Mouse (Mus musculus) thymus, adult 2 months (tissue): ENCODE measurements around the gene Ccnl1. TPM values are rescaled to one million over a fixed set of nuclear protein-coding genes. Genes with fewer than 3 reads are reported as not detected.

ENCODE experiments used
- DNase-seq: peaks from one replicate; pipeline ENCODE4 v3.0.0; 2021
- H3K27ac ChIP-seq: fragments of 200-500 bp; 2 replicates; pipeline ENCODE4 v1.5.1; 2012; ENCODE audit warnings: low read length, control low read depth; ENCODE audit not compliant: control insufficient read depth, insufficient read depth
- H3K27me3 ChIP-seq: fragments of 200-500 bp; 2 replicates; pipeline ENCODE4 v1.6.1; 2012; ENCODE audit warnings: mild to moderate bottlenecking, low read length, moderate library complexity, mixed read lengths; ENCODE audit not compliant: control insufficient read depth, insufficient read depth
- H3K36me3 ChIP-seq: fragments of 200-500 bp; 2 replicates; pipeline ENCODE4 v1.6.1; 2012; ENCODE audit warnings: mild to moderate bottlenecking, low read length, moderate library complexity; ENCODE audit not compliant: control insufficient read depth, insufficient read depth
- H3K4me1 ChIP-seq: fragments of 200-500 bp; replicated peaks from 2 replicates; pipeline ENCODE4 v1.6.1; 2012; ENCODE audit warnings: low read length; ENCODE audit not compliant: control insufficient read depth, insufficient read depth
- H3K4me3 ChIP-seq: fragments of 200-500 bp; 2 replicates; pipeline ENCODE4 v1.5.1; 2012; ENCODE audit warnings: mild to moderate bottlenecking, low read length, control low read depth, moderate library complexity; ENCODE audit not compliant: control insufficient read depth, insufficient read depth
- CTCF ChIP-seq: fragments of 200-500 bp; IDR thresholded peaks from 2 replicates; pipeline ENCODE4 v1.5.1; 2012; ENCODE audit warnings: mild to moderate bottlenecking, control low read depth, low read length, moderate library complexity, borderline replicate concordance; ENCODE audit not compliant: control insufficient read depth, poor library complexity, insufficient read depth; ENCODE audit errors: extremely low read depth
- POLR2A ChIP-seq: fragments of 200-500 bp; IDR thresholded peaks from 2 replicates; pipeline ENCODE4 v1.6.1; 2012; ENCODE audit warnings: mild to moderate bottlenecking, low read length, control low read depth, moderate library complexity; ENCODE audit not compliant: control insufficient read depth, poor library complexity, insufficient read depth; ENCODE audit errors: extremely low read depth
- WGBS: fragments of 180-500 bp; shearing (Covaris S2); methylation state at CpG from one replicate; pipeline ENCODE4 v1.1.7; 2018; 5-methylcytosine and 5-hydroxymethylcytosine counted together
- polyA plus RNA-seq: library from polyadenylated mRNA; depleted of rRNA; stranded (reverse); fragments of >200 nt; gene quantifications from 2 replicates; pipeline ENCODE4 v1.2.3, GENCODE M21; 2012; rRNA removed

Ccnl1 gene
- polyA plus RNA-seq = 171 and 266 TPM in 2 replicates

- WGBS = under 1% methylated on average over 69 of the region's 70 CpGs
- H3K36me3 ChIP-seq = peaks cover 27% of the 10 kb centered on the region
- peak within 1 kb of the TSS; percentile 84 for H3K27ac ChIP-seq
- peak within 1 kb of the TSS; percentile 82 for H3K4me3 ChIP-seq
- H3K4me1 ChIP-seq = peaks cover 7% of the 10 kb centered on the region
- H3K27me3 ChIP-seq = no peaks in the 10 kb centered on the region
- TF ChIP-seq POLR2A (peak; percentile 97), CTCF (peak; percentile 37; the same call in 1 of the 2 replicates)
- peak; percentile 96 for DNase-seq
Measured at GRCm38 (mm10) chr3:65958102-65958839, at the start of gene Ccnl1. Ccnl1 (minus strand) TSS chr3:65958249.

GRCm38 (mm10) chr3:66004989-66005388 is 46.9 kb upstream of the Ccnl1 start:
- no peaks in the 10 kb centered on the region for H3K27me3 ChIP-seq
- H3K27ac ChIP-seq = no peak overlapping the region
- H3K36me3 ChIP-seq = no peaks in the 10 kb centered on the region
- no peak overlapping the region for H3K4me3 ChIP-seq
- TF ChIP-seq CTCF (no peak), POLR2A (no peak)
- 70% methylated on average over 4 of the region's 4 CpGs for WGBS
- DNase-seq = no peak
- no peaks in the 10 kb centered on the region for H3K4me1 ChIP-seq

- WGBS = 16% methylated on average over 7 of the region's 7 CpGs
- H3K4me1 ChIP-seq = no peaks in the 10 kb centered on the region
- no peak overlapping the region for H3K27ac ChIP-seq
- no peak for DNase-seq
- no peaks in the 10 kb centered on the region for H3K36me3 ChIP-seq
- no peak overlapping the region for H3K4me3 ChIP-seq
- no peaks in the 10 kb centered on the region for H3K27me3 ChIP-seq
- TF ChIP-seq POLR2A (no peak), CTCF (no peak)
Measured at GRCm38 (mm10) chr3:66004220-66004951, 46.3 kb upstream of the Ccnl1 start.

- no peak for TF ChIP-seq POLR2A
- TF ChIP-seq CTCF = no peak
- Histone ChIP-seq H3K4me3 (no peak overlapping the region), H3K27me3 (no peaks in the 10 kb centered on the region), H3K27ac (no peak overlapping the region), H3K36me3 (no peaks in the 10 kb centered on the region), H3K4me1 (no peaks in the 10 kb centered on the region)
- no peak for DNase-seq
- WGBS = 91% methylated on average over 2 of the region's 2 CpGs
Measured at GRCm38 (mm10) chr3:66000400-66000799, 42.4 kb upstream of the Ccnl1 start.

- Histone ChIP-seq H3K4me3 (no peak overlapping the region), H3K27ac (no peak overlapping the region), H3K27me3 (no peaks in the 10 kb centered on the region), H3K36me3 (no peaks in the 10 kb centered on the region), H3K4me1 (no peaks in the 10 kb centered on the region)
- no peak for TF ChIP-seq POLR2A
- TF ChIP-seq CTCF = no peak
- DNase-seq = no peak
- WGBS = 41% methylated on average over 7 of the region's 7 CpGs
Measured at GRCm38 (mm10) chr3:65997360-65998008, 39.4 kb upstream of the Ccnl1 start.
